Mouse (Mus musculus): ENCODE measurements around the gene Slc35f3.

GRCm38 (mm10) chr8:126429635-126430034 is 131.3 kb downstream of the Slc35f3 start:
- TF ChIP-seq POLR2A (IDR thresholded peaks at IDR 0.05; ENCODE audit: borderline replicate concordance, insufficient read depth, low read length) (no peak), CTCF (IDR thresholded peaks at IDR 0.05; ENCODE audit: borderline replicate concordance, insufficient read depth, low read depth, low read length) (no peak)

Data from cerebellum, adult 2 months (tissue).